Mouse (Mus musculus) kidney, adult 8-10 months (tissue): ENCODE measurements around the gene Dhrs7.
"Not testable (repeated sequence)": the region's sequence is repeated elsewhere in the genome, so short reads cannot be mapped to it uniquely, and the experiment has no call there.

Experiments
- DNase-seq, 2 experiments: peaks; one replicate each; pipeline ENCODE4 v3.0.0; 2022

The Dhrs7 gene

GRCm38 (mm10) chr12:72664735-72665337, at the start of gene Dhrs7:
TSS of gene Dhrs7 (minus strand) at chr12:72664909.
- peak; percentile 72 to 78 for DNase-seq

- DNase-seq: no peak
These were observed 45.3 kb upstream of the Dhrs7 start for GRCm38 (mm10) chr12:72709981-72710380.

- DNase-seq: no peak
These were observed 39.4 kb upstream of the Dhrs7 start for GRCm38 (mm10) chr12:72704068-72704467.

GRCm38 (mm10) chr12:72700013-72700412, 35.3 kb upstream of the Dhrs7 start:
- DNase-seq: no peak

- peak in 1 of 2 experiments; percentile 5 for DNase-seq
These were observed 30.3 kb upstream of the Dhrs7 start for GRCm38 (mm10) chr12:72694901-72695463.

- DNase-seq: peak; percentile 23 to 30
These were observed 29.7 kb upstream of the Dhrs7 start for GRCm38 (mm10) chr12:72694438-72694837.

- peak in 1 of 2 experiments; percentile 4 for DNase-seq
These were observed 29.2 kb upstream of the Dhrs7 start for GRCm38 (mm10) chr12:72693895-72694294.

GRCm38 (mm10) chr12:72688281-72688680, 23.6 kb upstream of the Dhrs7 start:
- DNase-seq: not testable (repeated sequence)

- DNase-seq: not testable (repeated sequence)
These were observed 23.0 kb upstream of the Dhrs7 start for GRCm38 (mm10) chr12:72687741-72688140.

GRCm38 (mm10) chr12:72686566-72686965, 21.9 kb upstream of the Dhrs7 start:
- DNase-seq: not testable (repeated sequence)

- DNase-seq: no peak
These were observed 18.9 kb upstream of the Dhrs7 start for GRCm38 (mm10) chr12:72683612-72684011.

- DNase-seq: no peak
These were observed 18.0 kb upstream of the Dhrs7 start for GRCm38 (mm10) chr12:72682511-72683282.

- no peak for DNase-seq
These were observed 17.2 kb upstream of the Dhrs7 start for GRCm38 (mm10) chr12:72681919-72682318.

GRCm38 (mm10) chr12:72679635-72680034, 14.9 kb upstream of the Dhrs7 start:
- no peak for DNase-seq

GRCm38 (mm10) chr12:72674820-72675219, 10.1 kb upstream of the Dhrs7 start:
- no peak for DNase-seq

GRCm38 (mm10) chr12:72674079-72674797, 9.5 kb upstream of the Dhrs7 start:
- no peak for DNase-seq

GRCm38 (mm10) chr12:72671516-72672135, 6.9 kb upstream of the Dhrs7 start:
- no peak for DNase-seq

GRCm38 (mm10) chr12:72670921-72671320, 6.2 kb upstream of the Dhrs7 start:
- DNase-seq: no peak

- DNase-seq: no peak
These were observed 3.3 kb upstream of the Dhrs7 start for GRCm38 (mm10) chr12:72667868-72668469.

- no peak for DNase-seq
These were observed 1.3 kb upstream of the Dhrs7 start for GRCm38 (mm10) chr12:72666015-72666414.

GRCm38 (mm10) chr12:72664020-72664734, 532 bp downstream of the Dhrs7 start:
- DNase-seq: peak; percentile 8 to 25

GRCm38 (mm10) chr12:72655775-72656174, 8.9 kb downstream of the Dhrs7 start:
- no peak for DNase-seq
